Mouse (Mus musculus): Measurements from ENCODE around the gene Trmu. TPM values are rescaled to one million over a fixed set of nuclear protein-coding genes. Genes with fewer than 3 reads are reported as not detected.
"Not testable (repeated sequence)": the region's sequence is repeated elsewhere in the genome, so short reads cannot be mapped to it uniquely, and the experiment has no call there.

The Trmu gene
- total and polyA plus RNA-seq, 2 experiments = 10.1 to 17.0 TPM

DNA sequence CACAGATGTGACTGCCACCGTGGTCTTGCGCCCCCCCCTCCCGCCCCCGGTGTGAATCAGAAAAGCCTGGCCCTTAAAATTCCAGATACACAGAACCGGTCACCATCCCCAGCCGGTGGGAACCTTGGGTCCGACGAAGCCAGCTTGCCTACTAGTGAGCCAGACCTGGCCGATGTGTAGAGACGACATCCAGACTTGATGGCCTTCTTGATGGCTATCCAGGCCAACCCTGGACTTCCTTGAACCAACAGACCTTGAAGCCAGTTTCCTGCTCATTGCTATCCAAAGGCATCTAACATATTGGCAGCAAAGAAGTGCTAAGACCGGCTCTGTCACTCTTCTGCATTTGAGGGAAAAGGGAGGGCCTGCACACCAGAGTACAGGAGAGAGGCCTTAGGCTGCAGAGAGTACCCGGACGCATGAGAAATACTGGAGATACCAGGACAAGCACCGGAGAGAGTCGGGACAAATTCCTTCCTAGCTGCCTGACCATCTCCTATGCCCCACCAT is 20.1 kb upstream of the Trmu start:
- TF ChIP-seq CTCF (IDR thresholded peaks at IDR 0.05; ENCODE audit: low read depth, low read length) (no peak), POLR2A (IDR thresholded peaks at IDR 0.05; ENCODE audit: extremely low read depth, insufficient read depth, low read length) (no peak)
- Histone ChIP-seq H3K9ac (ENCODE audit: low read depth, low read length) (peak overlapping the region; percentile 34), H3K4me3 (ENCODE audit: insufficient read depth, low read depth, low read length) (peak overlapping the region; percentile 17), H3K36me3 (ENCODE audit: control insufficient read depth, insufficient read depth, low read length) (peaks cover 2% of the 10 kb centered on the region; the same call in 1 of the 2 replicates), H3K79me2 (ENCODE audit: control insufficient read depth, insufficient read depth, low read length) (no peaks in the 10 kb centered on the region), H3K4me1 (ENCODE audit: control insufficient read depth, insufficient read depth, low read length) (peaks cover 18% of the 10 kb centered on the region), H3K27me3 (ENCODE audit: control insufficient read depth, insufficient read depth, low read length) (no peaks in the 10 kb centered on the region), H3K27ac (replicated peaks; ENCODE audit: insufficient read depth, low read depth, low read length) (peak overlapping the region; percentile 5; the same call in 1 of the 2 replicates)
- no peak for DNase-seq (ENCODE audit: extremely low read depth, low read depth, low spot score)
- 8% methylated on average over 15 of the region's 15 CpGs for WGBS

DNA sequence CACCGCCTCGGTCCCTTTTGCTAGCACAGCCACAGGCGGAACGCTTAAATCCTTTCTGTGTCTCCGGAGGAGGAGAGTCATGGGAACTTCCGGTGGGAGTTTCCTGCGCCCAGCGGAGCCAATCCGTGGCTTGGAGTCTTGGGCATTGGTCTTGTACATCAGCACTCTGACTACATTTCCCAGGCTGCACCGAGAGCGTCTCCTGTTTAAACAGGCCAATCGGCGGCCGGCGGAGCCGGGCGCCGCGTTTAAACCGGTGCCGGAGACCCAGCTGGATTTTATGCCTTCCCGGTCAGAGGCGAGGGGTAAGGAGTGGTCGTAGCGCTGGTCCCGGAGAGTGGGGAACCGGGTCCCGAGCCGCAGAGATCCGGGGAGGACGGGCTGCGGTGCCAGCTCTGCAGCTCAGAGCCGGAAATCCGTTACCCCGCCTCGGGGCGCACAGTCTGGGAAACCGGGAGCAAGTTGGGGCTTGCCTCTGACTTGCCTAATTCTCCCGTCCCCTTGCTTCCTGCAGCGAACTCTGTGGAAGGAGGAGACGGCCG is 19.6 kb upstream of the Trmu start, which contains the start of gene Gtse1:
Gene Gtse1, plus strand, starts transcription at position 256 of the 542 bp plus-strand sequence.
- H3K27me3 ChIP-seq (ENCODE audit: control insufficient read depth, insufficient read depth, low read length) = no peaks in the 10 kb centered on the region
- TF ChIP-seq POLR2A (IDR thresholded peaks at IDR 0.05; ENCODE audit: extremely low read depth, insufficient read depth, low read length) (0 out of 2 replicates have a peak, but pooled peaks have one; percentile 44), CTCF (IDR thresholded peaks at IDR 0.05; ENCODE audit: low read depth, low read length) (no peak)
- H3K9ac ChIP-seq (ENCODE audit: low read depth, low read length) = peak within 1 kb of the TSS; percentile 49
- peak; percentile 96 for DNase-seq (ENCODE audit: extremely low read depth, low read depth, low spot score)
- no peaks in the 10 kb centered on the region for H3K79me2 ChIP-seq (ENCODE audit: control insufficient read depth, insufficient read depth, low read length)
- H3K27ac ChIP-seq (replicated peaks; ENCODE audit: insufficient read depth, low read depth, low read length) = peak within 1 kb of the TSS; percentile 5; the same call in 1 of the 2 replicates
- no peaks in the 10 kb centered on the region for H3K36me3 ChIP-seq (ENCODE audit: control insufficient read depth, insufficient read depth, low read length)
- under 1% methylated on average over 42 of the region's 42 CpGs for WGBS
- H3K4me3 ChIP-seq (ENCODE audit: insufficient read depth, low read depth, low read length) = peak within 1 kb of the TSS; percentile 68
- H3K4me1 ChIP-seq (ENCODE audit: control insufficient read depth, insufficient read depth, low read length) = peaks cover 18% of the 10 kb centered on the region

DNA sequence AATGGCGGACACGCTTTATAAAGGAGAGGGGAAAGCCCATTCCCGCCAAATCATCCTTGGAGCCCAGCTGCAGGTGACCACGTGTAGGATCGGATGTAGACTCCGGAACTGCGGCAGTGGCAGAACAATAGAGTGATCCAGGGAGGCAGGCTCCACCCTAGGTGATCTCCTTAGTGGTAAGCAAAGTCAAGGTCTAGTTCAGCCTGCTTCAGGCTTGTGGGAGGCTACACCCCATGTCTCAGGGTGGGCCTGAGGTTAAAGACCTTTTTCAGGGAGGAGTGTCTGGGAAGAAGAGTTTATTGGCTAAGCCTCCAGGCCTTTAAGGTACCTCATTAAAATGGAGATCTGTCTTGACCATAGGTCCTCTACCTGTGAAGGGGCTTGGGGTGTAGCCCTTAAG is 13.2 kb upstream of the Trmu start:
- H3K27ac ChIP-seq (replicated peaks; ENCODE audit: insufficient read depth, low read depth, low read length); H3K36me3 ChIP-seq (ENCODE audit: control insufficient read depth, insufficient read depth, low read length): not testable (repeated sequence)
- WGBS = 97% methylated on average over 7 of the region's 7 CpGs

GRCm38 (mm10) chr15:85867696-85868095 is 11.4 kb upstream of the Trmu start:
- peak; percentile 61 for DNase-seq (ENCODE audit: extremely low read depth, low read depth, low spot score)
- Histone ChIP-seq H3K36me3 (ENCODE audit: control insufficient read depth, insufficient read depth, low read length) (no peaks in the 10 kb centered on the region), H3K27ac (replicated peaks; ENCODE audit: insufficient read depth, low read depth, low read length) (no peak overlapping the region), H3K9ac (ENCODE audit: low read depth, low read length) (no peak overlapping the region), H3K27me3 (ENCODE audit: control insufficient read depth, insufficient read depth, low read length) (no peaks in the 10 kb centered on the region), H3K4me1 (ENCODE audit: control insufficient read depth, insufficient read depth, low read length) (no peaks in the 10 kb centered on the region), H3K4me3 (ENCODE audit: insufficient read depth, low read depth, low read length) (no peak overlapping the region), H3K79me2 (ENCODE audit: control insufficient read depth, insufficient read depth, low read length) (no peaks in the 10 kb centered on the region)
- WGBS = 29% methylated on average over 6 of the region's 6 CpGs
- TF ChIP-seq CTCF (IDR thresholded peaks at IDR 0.05; ENCODE audit: low read depth, low read length) (peak; percentile 98), POLR2A (IDR thresholded peaks at IDR 0.05; ENCODE audit: extremely low read depth, insufficient read depth, low read length) (no peak)

More for the DNA sequence above, 13.2 kb upstream of the Trmu start:
- not testable (repeated sequence) for DNase-seq (ENCODE audit: extremely low read depth, low read depth, low spot score); H3K4me3 ChIP-seq (ENCODE audit: insufficient read depth, low read depth, low read length); H3K27me3 ChIP-seq (ENCODE audit: control insufficient read depth, insufficient read depth, low read length); H3K4me1 ChIP-seq (ENCODE audit: control insufficient read depth, insufficient read depth, low read length); H3K79me2 ChIP-seq (ENCODE audit: control insufficient read depth, insufficient read depth, low read length); H3K9ac ChIP-seq (ENCODE audit: low read depth, low read length)

DNA sequence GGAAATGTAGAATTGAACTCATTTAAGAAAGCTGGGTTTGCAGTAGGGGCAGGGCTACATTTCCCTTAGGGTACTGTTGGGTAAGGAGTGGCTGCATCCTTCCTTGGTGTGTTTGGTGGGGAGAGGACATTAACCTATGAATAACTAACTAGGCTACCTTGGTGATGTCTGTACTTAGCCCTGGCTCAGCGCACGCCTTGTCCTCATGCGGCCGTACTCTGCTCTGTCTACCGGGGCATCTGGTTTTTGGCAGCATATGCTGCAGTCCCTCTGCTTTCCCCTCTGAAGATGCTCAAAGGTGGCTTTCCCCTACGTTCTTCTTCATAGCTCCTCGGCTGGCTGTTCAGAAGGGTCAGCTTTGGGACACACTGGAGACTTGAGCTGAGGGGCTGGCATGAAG is 1.8 kb upstream of the Trmu start:
- WGBS = 96% methylated on average over 7 of the region's 7 CpGs

DNA sequence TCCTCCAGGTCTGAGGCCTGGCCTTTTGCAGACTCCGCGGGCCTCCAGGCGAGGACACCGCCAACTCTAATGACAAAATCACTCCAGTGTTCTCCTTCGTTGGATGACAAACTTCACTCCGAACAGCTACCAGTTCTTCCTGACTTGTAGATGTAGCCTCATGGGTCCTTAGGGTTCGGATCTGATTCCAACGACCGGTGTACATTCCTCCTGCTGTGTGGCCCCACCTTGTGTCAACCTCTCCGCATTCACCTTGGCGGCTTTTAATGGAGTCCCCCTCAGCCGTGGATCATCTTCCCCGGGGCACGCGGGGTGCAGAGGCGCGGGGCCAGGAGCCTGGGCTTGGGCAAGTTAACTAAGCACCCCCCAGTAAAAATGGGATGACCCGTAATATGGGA is 385 bp downstream of the Trmu start:
- TF ChIP-seq CTCF (IDR thresholded peaks at IDR 0.05; ENCODE audit: low read depth, low read length) (no peak), POLR2A (IDR thresholded peaks at IDR 0.05; ENCODE audit: extremely low read depth, insufficient read depth, low read length) (no peak)
- H3K4me3 ChIP-seq (ENCODE audit: insufficient read depth, low read depth, low read length) = peak overlapping the region; percentile 66
- peak overlapping the region; percentile 58 for H3K27ac ChIP-seq (replicated peaks; ENCODE audit: insufficient read depth, low read depth, low read length)
- peaks cover 7% of the 10 kb centered on the region for H3K4me1 ChIP-seq (ENCODE audit: control insufficient read depth, insufficient read depth, low read length)
- peak overlapping the region; percentile 84 for H3K9ac ChIP-seq (ENCODE audit: low read depth, low read length)
- no peaks in the 10 kb centered on the region for H3K36me3 ChIP-seq (ENCODE audit: control insufficient read depth, insufficient read depth, low read length)
- under 1% methylated on average over 18 of the region's 18 CpGs for WGBS
- H3K79me2 ChIP-seq (ENCODE audit: control insufficient read depth, insufficient read depth, low read length) = no peaks in the 10 kb centered on the region
- DNase-seq (ENCODE audit: extremely low read depth, low read depth, low spot score) = no peak
- no peaks in the 10 kb centered on the region for H3K27me3 ChIP-seq (ENCODE audit: control insufficient read depth, insufficient read depth, low read length)

More for the DNA sequence above, 1.8 kb upstream of the Trmu start:
- H3K27me3 ChIP-seq (ENCODE audit: control insufficient read depth, insufficient read depth, low read length) = no peaks in the 10 kb centered on the region
- TF ChIP-seq POLR2A (IDR thresholded peaks at IDR 0.05; ENCODE audit: extremely low read depth, insufficient read depth, low read length) (no peak), CTCF (IDR thresholded peaks at IDR 0.05; ENCODE audit: low read depth, low read length) (no peak)
- no peak overlapping the region for H3K27ac ChIP-seq (replicated peaks; ENCODE audit: insufficient read depth, low read depth, low read length)
- H3K79me2 ChIP-seq (ENCODE audit: control insufficient read depth, insufficient read depth, low read length) = no peaks in the 10 kb centered on the region
- no peak for DNase-seq (ENCODE audit: extremely low read depth, low read depth, low spot score)
- no peak overlapping the region for H3K9ac ChIP-seq (ENCODE audit: low read depth, low read length)
- no peak overlapping the region for H3K4me3 ChIP-seq (ENCODE audit: insufficient read depth, low read depth, low read length)
- peaks cover 7% of the 10 kb centered on the region for H3K4me1 ChIP-seq (ENCODE audit: control insufficient read depth, insufficient read depth, low read length)
- no peaks in the 10 kb centered on the region for H3K36me3 ChIP-seq (ENCODE audit: control insufficient read depth, insufficient read depth, low read length)

All from liver, adult 2 months (tissue).